Comparison of ENCODE assay signal across 8 mouse cellular contexts in genomic region chr1:136625019-136625895, GRCm38 (mm10). TPM values are rescaled to one million over a fixed set of nuclear protein-coding genes. Genes with fewer than 3 reads are reported as not detected.
DNase-seq lines count a peak whose midpoint lies in the region; ATAC-seq and TF ChIP-seq lines count a peak whose summit lies in the region.

No protein-coding gene starts in this region.

- peak overlapping the region; percentile 96 for H3K9ac ChIP-seq in embryonic facial prominence, embryonic 12.5 days
- H3K9ac ChIP-seq in limb, embryonic 15.5 days: peak overlapping the region; percentile 89
- peak overlapping the region; percentile 96 for H3K9ac ChIP-seq in midbrain, embryonic 15.5 days
- peak overlapping the region; percentile 94 for H3K9ac ChIP-seq in stomach, embryonic 15.5 days

- H3K4me2 ChIP-seq in embryonic facial prominence, embryonic 12.5 days (replicated peaks): peak overlapping the region; percentile 77
- H3K4me2 ChIP-seq in limb, embryonic 15.5 days: peak overlapping the region; percentile 58
- peak overlapping the region; percentile 81 for H3K4me2 ChIP-seq in midbrain, embryonic 15.5 days
- peak overlapping the region; percentile 77 for H3K4me2 ChIP-seq in stomach, embryonic 15.5 days

- TF ChIP-seq POLR2A in kidney, adult 2 months (IDR thresholded peaks at IDR 0.05; ENCODE audit: low read depth, low read length): no peak

- ATAC-seq in embryonic facial prominence, embryonic 12.5 days (ENCODE audit: insufficient number of reproducible peaks, insufficient read depth, low FRiP score, low TSS enrichment): peak; percentile 72
- ATAC-seq in limb, embryonic 15.5 days (ENCODE audit: insufficient number of reproducible peaks, low FRiP score, low TSS enrichment, low read depth): 0 out of 2 replicates have a peak, but pooled peaks have one; percentile 36
- ATAC-seq in midbrain, embryonic 15.5 days (replicated peaks): peak; percentile 76
- peak; percentile 58; the same call in 1 of the 2 replicates for ATAC-seq in stomach, embryonic 15.5 days (ENCODE audit: insufficient read depth, low FRiP score, low read depth)

- no peaks in the 10 kb centered on the region for H3K9me3 ChIP-seq in embryonic facial prominence, embryonic 12.5 days
- H3K9me3 ChIP-seq in limb, embryonic 15.5 days: no peaks in the 10 kb centered on the region
- no peaks in the 10 kb centered on the region for H3K9me3 ChIP-seq in midbrain, embryonic 15.5 days
- H3K9me3 ChIP-seq in stomach, embryonic 15.5 days: no peaks in the 10 kb centered on the region

- H3K27ac ChIP-seq in embryonic facial prominence, embryonic 12.5 days: peak overlapping the region; percentile 91
- peak overlapping the region; percentile 68 for H3K27ac ChIP-seq in kidney, adult 2 months (ENCODE audit: insufficient read depth, low read depth, low read length)
- H3K27ac ChIP-seq in limb, embryonic 15.5 days: peak overlapping the region; percentile 95
- H3K27ac ChIP-seq in midbrain, embryonic 15.5 days: peak overlapping the region; percentile 96
- H3K27ac ChIP-seq in stomach, embryonic 15.5 days: peak overlapping the region; percentile 90

- no peaks in the 10 kb centered on the region for H3K27me3 ChIP-seq in embryonic facial prominence, embryonic 12.5 days
- H3K27me3 ChIP-seq in kidney, adult 2 months (replicated peaks; ENCODE audit: control insufficient read depth, insufficient read depth, low read length): no peaks in the 10 kb centered on the region
- H3K27me3 ChIP-seq in limb, embryonic 15.5 days: no peaks in the 10 kb centered on the region
- H3K27me3 ChIP-seq in midbrain, embryonic 15.5 days (replicated peaks): no peaks in the 10 kb centered on the region
- H3K27me3 ChIP-seq in stomach, embryonic 15.5 days (replicated peaks): no peaks in the 10 kb centered on the region

- H3K36me3 ChIP-seq in embryonic facial prominence, embryonic 12.5 days: peaks cover 26% of the 10 kb centered on the region
- H3K36me3 ChIP-seq in kidney, adult 2 months (ENCODE audit: control insufficient read depth, insufficient read depth, low read length): peaks cover 3% of the 10 kb centered on the region; the same call in 1 of the 2 replicates
- H3K36me3 ChIP-seq in limb, embryonic 15.5 days: peaks cover 20% of the 10 kb centered on the region
- H3K36me3 ChIP-seq in midbrain, embryonic 15.5 days (replicated peaks): peaks cover 17% of the 10 kb centered on the region
- no peaks in the 10 kb centered on the region for H3K36me3 ChIP-seq in stomach, embryonic 15.5 days

- H3K4me1 ChIP-seq in embryonic facial prominence, embryonic 12.5 days: peaks cover 28% of the 10 kb centered on the region
- H3K4me1 ChIP-seq in kidney, adult 2 months (ENCODE audit: control insufficient read depth, insufficient read depth, low read length): peaks cover 18% of the 10 kb centered on the region; the same call in 1 of the 2 replicates
- H3K4me1 ChIP-seq in limb, embryonic 15.5 days: peaks cover 22% of the 10 kb centered on the region
- peaks cover 38% of the 10 kb centered on the region for H3K4me1 ChIP-seq in midbrain, embryonic 15.5 days
- peaks cover 13% of the 10 kb centered on the region for H3K4me1 ChIP-seq in stomach, embryonic 15.5 days

- 2% methylated on average over 63 of the region's 92 CpGs for WGBS in embryonic facial prominence, embryonic 12.5 days
- 2% methylated on average over 71 of the region's 92 CpGs for WGBS in kidney, adult 2 months
- 2% methylated on average over 57 of the region's 92 CpGs for WGBS in limb, embryonic 15.5 days
- under 1% methylated on average over 86 of the region's 92 CpGs for WGBS in midbrain, embryonic 15.5 days
- WGBS in stomach, embryonic 15.5 days: under 1% methylated on average over 68 of the region's 92 CpGs

- 0 out of 2 replicates have a peak, but pooled peaks have one; percentile 13 for TF ChIP-seq CTCF in kidney, adult 2 months (conservative IDR thresholded peaks at IDR 0.05; ENCODE audit: insufficient read depth, insufficient read length, low read depth, low read length)

- DNase-seq in 3T3-L1 (ENCODE audit: low read depth, low spot score): peak; percentile 26
- peak; percentile 64 for DNase-seq in adrenal gland, postnatal 25 days
- DNase-seq in heart, adult 18-20 months: peak; percentile 31 to 61
- DNase-seq in kidney, adult 2 months: peak; percentile 52

- H3K4me3 ChIP-seq in embryonic facial prominence, embryonic 12.5 days: peak overlapping the region; percentile 88
- H3K4me3 ChIP-seq in kidney, adult 2 months (ENCODE audit: insufficient read depth, low read depth, low read length): peak overlapping the region; percentile 63
- peak overlapping the region; percentile 92 for H3K4me3 ChIP-seq in limb, embryonic 15.5 days
- peak overlapping the region; percentile 72 for H3K4me3 ChIP-seq in midbrain, embryonic 15.5 days
- H3K4me3 ChIP-seq in stomach, embryonic 15.5 days (replicated peaks): peak overlapping the region; percentile 76

RNA-seq across cellular contexts. Expression of gene Zfp281, which starts 0.6 kb away (rescaled TPM):
- 20.4 and 22.3 TPM in 2 replicates for total RNA-seq in adrenal gland, postnatal 25 days (2021)
- polyA plus RNA-seq in embryonic facial prominence, embryonic 12.5 days (2016; fragmentation: Nextera tagmentation; extraction: Ambion mirVana): 29.8 and 31.5 TPM in 2 replicates
- 10 to 100 TPM in 1 of 2 experiments, 1 to 10 TPM in 1; 9.0 to 10.9 TPM for total RNA-seq in heart, adult 18-20 months (2021)
- polyA plus RNA-seq in kidney, adult 2 months (2012; rRNA removed): 1.8 and 2.3 TPM in 2 replicates
- 15.8 and 17.3 TPM in 2 replicates for polyA plus RNA-seq in limb, embryonic 15.5 days (2015; fragmentation: Nextera tagmentation; extraction: Ambion mirVana)
- 23.9 TPM in 2 replicates for polyA plus RNA-seq in midbrain, embryonic 15.5 days (2015; fragmentation: Nextera tagmentation; extraction: Ambion mirVana)
- polyA plus RNA-seq in stomach, embryonic 15.5 days (2015; fragmentation: Nextera tagmentation; extraction: Ambion mirVana): 16.0 and 16.7 TPM in 2 replicates

Comparison
In these comparisons a context has a peak if more than half of its experiments do, and no peak if none do; other contexts are left out.
1. Peak in every context shown above with its lines: DNase-seq, ATAC-seq, H3K4me3 ChIP-seq and H3K27ac ChIP-seq.